Mouse (Mus musculus): ENCODE measurements around the gene Srebf2. TPM values are rescaled to one million over a fixed set of nuclear protein-coding genes. Genes with fewer than 3 reads are reported as not detected.

Gene Srebf2
- polyA plus RNA-seq (2015; fragmentation: Nextera tagmentation; extraction: Ambion mirVana) = 53.9 and 76.2 TPM in 2 replicates

DNA sequence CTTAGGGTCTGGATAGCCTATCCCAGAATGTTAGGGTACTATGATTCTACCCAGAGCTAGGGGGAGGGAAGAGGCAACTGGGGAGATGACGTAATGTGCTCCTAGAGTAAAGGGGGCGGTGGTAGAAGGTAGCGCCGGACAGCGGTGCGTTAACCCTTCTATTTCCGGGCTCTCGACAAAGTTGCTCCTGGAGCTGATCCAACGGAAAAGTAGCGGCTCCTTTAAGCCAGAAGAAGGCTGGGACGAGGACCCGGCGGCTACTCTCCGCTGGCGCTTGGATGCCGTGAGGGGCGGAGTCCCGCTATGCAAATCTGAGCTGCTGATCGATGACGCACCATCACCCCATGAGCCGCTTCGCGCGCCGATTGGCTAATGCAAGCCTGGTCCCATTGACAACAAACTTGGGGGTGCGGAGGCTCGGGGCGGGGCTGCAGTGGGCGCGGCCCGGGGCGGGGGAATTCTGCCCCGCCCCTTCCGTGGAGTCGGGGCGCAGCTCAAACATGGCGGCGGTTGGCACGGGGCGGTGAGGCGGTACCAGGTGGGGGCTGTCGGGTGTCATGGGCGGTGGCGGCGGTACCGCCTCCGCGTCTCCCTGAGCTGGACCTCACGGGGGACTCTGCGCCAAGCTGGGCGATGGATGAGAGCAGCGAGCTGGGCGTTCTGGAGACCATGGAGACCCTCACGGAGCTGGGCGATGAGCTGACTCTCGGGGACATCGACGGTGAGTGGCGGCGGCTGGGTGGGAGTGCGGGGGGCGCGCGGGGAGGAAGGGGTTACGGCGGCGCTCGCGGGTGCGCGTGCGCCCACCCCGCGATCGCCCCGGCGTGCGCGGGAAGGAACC, at the start of gene Srebf2:
Gene Srebf2, plus strand, starts transcription at position 412 of the 841 bp plus-strand sequence.

DNA sequence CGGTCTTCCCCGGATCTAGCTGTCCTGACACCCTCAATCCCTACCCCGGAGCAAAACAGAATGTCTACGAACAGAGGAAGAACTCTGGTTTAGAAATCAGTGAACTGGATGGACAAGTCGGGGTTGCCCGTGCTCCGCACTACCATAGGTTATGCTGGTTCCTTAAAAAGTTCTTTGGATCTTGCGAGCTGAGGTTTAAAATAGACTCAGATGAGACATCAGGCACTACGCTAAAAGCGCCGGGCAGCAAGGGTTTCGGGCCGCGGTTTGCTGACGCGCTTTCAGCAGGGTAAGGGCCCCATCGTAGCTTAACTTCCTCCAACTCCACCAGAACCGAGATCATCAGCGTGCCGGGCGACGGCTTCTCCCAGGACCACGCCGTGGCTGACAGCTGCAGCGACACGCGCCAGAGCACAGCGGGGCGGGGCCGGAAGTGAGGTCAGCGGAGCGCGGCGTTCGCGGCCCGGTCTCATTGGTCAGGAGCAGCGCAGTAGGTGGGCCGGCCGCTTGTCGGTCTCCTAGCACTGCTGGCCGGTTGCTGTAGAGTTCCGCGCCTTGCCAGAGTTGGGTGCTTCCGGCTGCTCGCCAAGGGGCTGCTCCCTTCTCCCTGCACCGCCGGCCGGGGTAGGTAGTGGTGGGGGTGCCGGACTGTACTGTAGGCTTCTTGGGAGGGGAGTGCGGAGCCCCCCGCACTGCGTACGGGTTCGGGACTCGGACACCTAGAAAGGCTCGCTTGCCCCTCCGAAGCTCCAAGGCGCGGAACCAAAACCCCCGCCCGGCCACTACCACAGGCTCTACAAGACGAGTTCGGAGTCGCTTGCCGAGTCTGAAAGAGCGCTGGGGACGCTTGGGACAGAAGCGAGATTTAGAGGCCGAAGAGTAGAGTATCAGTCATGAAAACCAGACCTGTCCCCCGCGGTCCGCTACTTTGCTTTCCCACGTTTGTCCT, 19.3 kb upstream of the Srebf2 start, which contains the start of gene Ccdc134:
Gene Ccdc134, plus strand, starts transcription at position 497 of the 949 bp plus-strand sequence.

DNA sequence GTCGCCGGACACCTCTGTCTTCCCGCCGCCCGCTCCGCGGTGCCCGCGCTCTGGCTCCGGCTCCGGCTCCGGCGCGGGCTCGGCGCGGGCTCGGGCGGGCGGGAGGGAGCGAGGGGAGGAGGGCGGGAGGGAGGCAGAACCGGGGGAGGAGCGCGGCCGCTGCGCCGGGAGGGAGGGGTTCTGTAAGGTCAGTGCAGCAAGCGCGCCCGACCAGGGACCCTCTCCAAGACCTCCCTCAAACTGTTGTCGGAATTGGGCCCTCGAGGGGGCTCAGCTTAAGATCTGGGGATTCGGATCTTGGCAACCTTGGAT, 65.7 kb downstream of the Srebf2 start, which contains the start of gene Shisa8:
Gene Shisa8, minus strand, starts transcription at position 64 of the 312 bp plus-strand sequence.

DNA sequence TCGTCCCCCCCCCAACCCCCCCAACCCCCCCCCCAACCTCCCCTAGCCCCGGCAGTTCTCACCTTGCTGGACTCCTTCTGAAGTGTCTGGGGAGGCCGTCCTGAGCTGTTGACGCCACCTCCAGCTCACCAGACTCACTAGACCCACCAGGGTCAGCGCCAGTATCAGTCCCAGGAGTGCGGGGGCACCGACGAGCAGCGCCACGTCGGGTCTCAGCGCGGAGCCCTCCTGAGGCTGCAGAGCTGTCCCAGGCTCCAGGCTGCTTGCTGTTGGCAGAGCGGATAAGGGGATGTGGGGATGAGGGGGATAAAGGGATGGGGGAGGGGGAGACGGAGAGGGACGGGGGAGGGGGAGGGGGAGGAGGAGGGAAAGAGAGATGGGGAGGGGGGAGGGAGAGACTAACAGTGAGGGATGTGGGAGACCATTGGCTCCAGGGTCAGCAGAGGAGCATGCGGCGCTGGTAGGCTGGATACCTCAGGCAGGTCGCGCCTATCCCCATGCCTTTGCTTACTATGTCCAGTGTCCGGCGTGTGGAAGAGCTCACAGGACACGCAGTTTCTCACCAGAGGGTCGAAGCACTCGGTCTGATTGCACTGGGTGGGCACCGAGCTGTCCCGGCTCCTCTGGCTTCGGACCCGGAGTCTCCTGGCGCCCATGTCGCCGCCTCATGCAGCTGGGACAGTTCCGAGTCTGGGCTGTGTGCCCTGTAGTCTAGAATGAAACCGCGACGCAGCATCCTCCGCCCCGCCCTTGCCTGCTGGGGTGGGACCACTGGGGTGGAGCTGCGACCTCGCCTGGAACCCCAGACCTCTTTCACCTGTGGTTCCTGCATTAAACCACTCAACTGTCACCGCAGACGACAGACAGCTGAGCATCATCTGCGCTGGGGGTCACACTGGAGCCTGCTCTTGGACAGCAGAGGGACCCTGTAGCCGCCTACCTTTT, 76.9 kb downstream of the Srebf2 start, which contains the start of gene Tnfrsf13c:
Gene Tnfrsf13c, minus strand, starts transcription at position 713 of the 945 bp plus-strand sequence.

DNA sequence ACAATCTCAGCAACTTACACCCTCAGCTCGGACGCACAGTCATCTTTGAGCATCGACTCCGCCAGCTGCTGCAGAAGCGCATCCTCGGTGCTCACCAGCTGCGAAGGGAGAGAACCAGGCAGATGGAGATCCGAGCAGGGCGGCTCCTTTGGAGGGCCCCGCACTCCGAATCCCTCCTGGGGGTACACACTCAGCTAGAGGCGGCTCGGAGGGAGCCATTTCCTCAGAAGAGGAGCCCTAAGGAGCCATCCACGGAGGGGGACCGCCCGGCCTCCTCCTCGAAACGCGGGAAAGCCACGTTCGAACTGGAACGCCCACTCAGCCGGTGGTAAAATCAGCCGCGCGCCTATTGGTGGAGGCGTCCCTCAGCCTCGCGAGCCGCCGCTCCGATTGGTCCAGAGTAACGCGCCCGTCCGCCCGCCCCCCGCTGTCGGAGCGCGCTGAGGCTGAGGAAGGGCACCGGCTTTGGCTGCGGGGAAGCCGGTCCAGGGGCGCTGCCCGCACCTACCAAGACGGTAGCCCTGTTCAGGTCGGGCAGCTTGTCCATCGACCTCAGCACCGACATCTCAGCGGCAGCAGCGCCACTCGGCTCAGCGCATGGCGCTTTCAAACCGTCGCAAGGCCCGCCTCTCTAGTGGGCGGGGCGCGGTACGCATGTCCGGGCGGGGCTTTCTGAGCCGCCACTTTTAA, 97.3 kb downstream of the Srebf2 start, which contains the start of gene Cenpm:
Gene Cenpm, minus strand, starts transcription at position 634 of the 690 bp plus-strand sequence.

DNA sequence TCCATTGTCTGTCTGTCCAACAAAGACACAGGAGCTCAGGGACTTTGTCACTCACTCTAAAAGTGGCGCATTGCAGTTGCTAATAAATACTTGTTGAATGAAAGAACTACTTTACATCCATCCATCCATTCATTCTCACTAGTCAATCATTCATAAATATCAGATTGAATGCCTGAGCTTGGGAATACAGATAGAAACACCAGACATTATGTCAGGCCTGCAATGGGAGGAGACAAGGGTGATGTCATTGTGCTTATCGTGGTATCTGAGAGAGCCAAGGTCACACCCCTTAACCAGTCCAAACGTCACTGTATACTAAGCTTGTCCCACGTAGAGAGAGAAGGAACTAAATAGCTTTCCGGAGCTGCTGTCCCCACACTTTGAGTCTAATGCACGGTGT, 105.1 kb downstream of the Srebf2 start, which contains the start of gene 1500009C09Rik:
Gene 1500009C09Rik, plus strand, starts transcription at position 301 of the 400 bp plus-strand sequence.

Small RNA genes lying within 50 kb of the gene (microRNA-seq; reads per million reads assigned to microRNA genes)
- 20.0 reads per million, percentile 25 among the genes with 10 or more reads in this experiment for gene Mir33 (ENCODE audit: borderline replicate concordance, insufficient number of aligned reads)

Other genes starting within 250 kb of the Srebf2 start
- gene Polr3h, start 220.9 kb upstream of the Srebf2 start, polyA plus RNA-seq (2015; fragmentation: Nextera tagmentation; extraction: Ambion mirVana) = 57.3 and 83.5 TPM in 2 replicates
- gene Csdc2, start 210.4 kb upstream of the Srebf2 start, polyA plus RNA-seq (2015; fragmentation: Nextera tagmentation; extraction: Ambion mirVana) = 31.4 and 48.3 TPM in 2 replicates
- 89.3 and 111 TPM in 2 replicates for gene Pmm1, start 186.3 kb upstream of the Srebf2 start, polyA plus RNA-seq (2015; fragmentation: Nextera tagmentation; extraction: Ambion mirVana)
- not detected in 2 replicates for gene 1700029P11Rik, start 166.6 kb upstream of the Srebf2 start, polyA plus RNA-seq (2015; fragmentation: Nextera tagmentation; extraction: Ambion mirVana)
- 64.9 and 130 TPM in 2 replicates for gene Xrcc6, start 159.3 kb upstream of the Srebf2 start, polyA plus RNA-seq (2015; fragmentation: Nextera tagmentation; extraction: Ambion mirVana)
- gene Desi1, start 113.3 kb upstream of the Srebf2 start, polyA plus RNA-seq (2015; fragmentation: Nextera tagmentation; extraction: Ambion mirVana) = 28.6 and 66.0 TPM in 2 replicates
- gene Snu13, start 99.6 kb upstream of the Srebf2 start, polyA plus RNA-seq (2015; fragmentation: Nextera tagmentation; extraction: Ambion mirVana) = 171 and 189 TPM in 2 replicates
- not detected in 2 replicates for gene 4930407I10Rik, start 88.0 kb upstream of the Srebf2 start, polyA plus RNA-seq (2015; fragmentation: Nextera tagmentation; extraction: Ambion mirVana)
- not detected in 2 replicates for gene Mei1, start 77.2 kb upstream of the Srebf2 start, polyA plus RNA-seq (2015; fragmentation: Nextera tagmentation; extraction: Ambion mirVana)
- gene Ccdc134, start 19.3 kb upstream of the Srebf2 start, polyA plus RNA-seq (2015; fragmentation: Nextera tagmentation; extraction: Ambion mirVana) = 5.3 and 5.7 TPM in 2 replicates
- 0.25 and 0.27 TPM in 2 replicates for gene Shisa8, start 65.6 kb downstream of the Srebf2 start, polyA plus RNA-seq (2015; fragmentation: Nextera tagmentation; extraction: Ambion mirVana)
- 0.16 and 0.26 TPM in 2 replicates for gene Tnfrsf13c, start 77.2 kb downstream of the Srebf2 start, polyA plus RNA-seq (2015; fragmentation: Nextera tagmentation; extraction: Ambion mirVana)
- gene Cenpm, start 97.6 kb downstream of the Srebf2 start, polyA plus RNA-seq (2015; fragmentation: Nextera tagmentation; extraction: Ambion mirVana) = 24.4 and 24.9 TPM in 2 replicates
- 0.25 and 0.44 TPM in 2 replicates for gene 1500009C09Rik, start 105.2 kb downstream of the Srebf2 start, polyA plus RNA-seq (2015; fragmentation: Nextera tagmentation; extraction: Ambion mirVana)
- gene Sept3, start 127.7 kb downstream of the Srebf2 start, polyA plus RNA-seq (2015; fragmentation: Nextera tagmentation; extraction: Ambion mirVana) = 8.6 and 22.3 TPM in 2 replicates
- gene Wbp2nl, start 151.8 kb downstream of the Srebf2 start, polyA plus RNA-seq (2015; fragmentation: Nextera tagmentation; extraction: Ambion mirVana) = 0.17 TPM in 1 of 2 replicates, not detected in the other
- 52.3 and 72.5 TPM in 2 replicates for gene Naga, start 191.7 kb downstream of the Srebf2 start, polyA plus RNA-seq (2015; fragmentation: Nextera tagmentation; extraction: Ambion mirVana)
- gene Pheta2, start 191.8 kb downstream of the Srebf2 start, polyA plus RNA-seq (2015; fragmentation: Nextera tagmentation; extraction: Ambion mirVana) = 6.5 and 6.8 TPM in 2 replicates
- gene Smdt1, start 191.8 kb downstream of the Srebf2 start, polyA plus RNA-seq (2015; fragmentation: Nextera tagmentation; extraction: Ambion mirVana) = 270 and 273 TPM in 2 replicates
- 1,413 and 2,016 TPM in 2 replicates for gene Ndufa6, start 207.1 kb downstream of the Srebf2 start, polyA plus RNA-seq (2015; fragmentation: Nextera tagmentation; extraction: Ambion mirVana)
- gene Cyp2d22, start 233.1 kb downstream of the Srebf2 start, polyA plus RNA-seq (2015; fragmentation: Nextera tagmentation; extraction: Ambion mirVana) = 29.6 and 38.1 TPM in 2 replicates
- not detected in 2 replicates for gene Cyp2d11, start 246.8 kb downstream of the Srebf2 start, polyA plus RNA-seq (2015; fragmentation: Nextera tagmentation; extraction: Ambion mirVana)

Data from adrenal gland, postnatal 0 days (tissue).